Mouse (Mus musculus): ENCODE results near the gene Wnt10a. TPM values are rescaled to one million over a fixed set of nuclear protein-coding genes. Genes with fewer than 3 reads are reported as not detected.

The Wnt10a gene
- polyA plus RNA-seq, 1 experiment from 2014 or later: 0.35 TPM

DNA sequence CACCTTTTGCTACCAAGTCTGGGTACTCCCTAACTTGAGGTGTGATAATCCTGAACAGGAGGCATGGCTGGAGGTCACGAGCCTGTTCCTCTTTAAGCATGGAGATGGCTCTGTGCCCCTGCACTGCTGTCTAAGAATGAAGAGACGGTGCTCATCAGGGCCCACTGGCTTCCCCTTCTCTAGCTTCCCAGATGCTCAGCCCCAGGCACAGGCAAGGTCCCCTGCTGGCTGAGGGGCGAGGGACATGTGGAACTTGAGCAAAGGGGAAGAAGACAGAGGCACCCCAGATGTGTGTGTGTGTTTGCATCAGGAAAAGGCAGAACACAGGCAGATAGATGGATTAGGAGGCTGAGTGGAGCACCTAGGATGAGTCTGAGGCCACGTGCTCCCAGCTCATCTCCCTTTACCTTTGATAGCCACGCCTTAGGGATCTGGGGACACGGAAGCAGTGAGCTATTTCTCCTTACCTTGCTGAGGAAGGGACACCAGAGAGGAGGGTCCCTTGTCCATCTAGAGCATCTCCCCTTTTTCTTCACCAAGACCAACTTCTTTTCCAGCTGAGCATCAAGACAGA lies 2.6 kb upstream of the Wnt10a start:
- no peak overlapping the region for H3K27ac ChIP-seq
- H3K4me1 ChIP-seq (replicated peaks): peaks cover 39% of the 10 kb centered on the region
- H3K9me3 ChIP-seq: no peaks in the 10 kb centered on the region
- peaks cover 97% of the 10 kb centered on the region for H3K27me3 ChIP-seq
- no peak overlapping the region for H3K4me2 ChIP-seq (replicated peaks)
- H3K4me3 ChIP-seq (replicated peaks): no peak overlapping the region
- WGBS: 19% methylated on average over 6 of the region's 6 CpGs
- no peaks in the 10 kb centered on the region for H3K36me3 ChIP-seq
- no peak for ATAC-seq
- H3K9ac ChIP-seq (replicated peaks): no peak overlapping the region

DNA sequence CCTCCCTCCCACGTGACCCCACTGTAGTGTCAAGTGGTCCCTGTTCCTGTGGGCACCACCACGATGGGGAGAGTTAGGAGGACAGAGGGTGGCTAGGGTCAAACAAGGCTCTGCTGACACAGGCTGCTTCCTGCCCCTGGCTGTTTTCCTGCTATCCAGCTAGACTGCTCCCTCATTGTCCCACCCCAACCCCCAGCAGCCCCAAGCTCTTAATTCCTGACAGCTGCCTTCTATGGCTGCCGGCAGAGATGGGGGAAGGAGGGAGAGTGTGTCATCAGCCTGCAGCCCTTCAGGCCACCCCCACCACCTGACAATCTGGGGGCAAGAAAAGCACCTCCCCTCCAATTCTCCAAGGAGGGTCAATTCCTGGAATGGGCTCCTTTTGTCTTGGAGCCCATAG lies 1.2 kb upstream of the Wnt10a start:
- H3K36me3 ChIP-seq: no peaks in the 10 kb centered on the region
- no peak overlapping the region for H3K9ac ChIP-seq (replicated peaks)
- ATAC-seq: no peak
- no peak overlapping the region for H3K4me3 ChIP-seq (replicated peaks)
- WGBS: 3% methylated on average over 3 of the region's 3 CpGs
- no peak overlapping the region for H3K4me2 ChIP-seq (replicated peaks)
- H3K4me1 ChIP-seq (replicated peaks): peaks cover 44% of the 10 kb centered on the region
- no peak overlapping the region for H3K27ac ChIP-seq
- no peaks in the 10 kb centered on the region for H3K9me3 ChIP-seq
- peaks cover 97% of the 10 kb centered on the region for H3K27me3 ChIP-seq

- Histone ChIP-seq H3K36me3 (no peaks in the 10 kb centered on the region), H3K9me3 (no peaks in the 10 kb centered on the region), H3K9ac (replicated peaks) (no peak overlapping the region), H3K4me2 (replicated peaks) (no peak overlapping the region), H3K4me3 (replicated peaks) (no peak overlapping the region), H3K4me1 (replicated peaks) (peaks cover 71% of the 10 kb centered on the region), H3K27me3 (peaks cover 91% of the 10 kb centered on the region), H3K27ac (no peak overlapping the region)
- WGBS: 10% methylated on average over 19 of the region's 19 CpGs
- no peak for ATAC-seq
Observed at GRCm38 (mm10) chr1:74792831-74793660, 1.7 kb downstream of the Wnt10a start.

DNA sequence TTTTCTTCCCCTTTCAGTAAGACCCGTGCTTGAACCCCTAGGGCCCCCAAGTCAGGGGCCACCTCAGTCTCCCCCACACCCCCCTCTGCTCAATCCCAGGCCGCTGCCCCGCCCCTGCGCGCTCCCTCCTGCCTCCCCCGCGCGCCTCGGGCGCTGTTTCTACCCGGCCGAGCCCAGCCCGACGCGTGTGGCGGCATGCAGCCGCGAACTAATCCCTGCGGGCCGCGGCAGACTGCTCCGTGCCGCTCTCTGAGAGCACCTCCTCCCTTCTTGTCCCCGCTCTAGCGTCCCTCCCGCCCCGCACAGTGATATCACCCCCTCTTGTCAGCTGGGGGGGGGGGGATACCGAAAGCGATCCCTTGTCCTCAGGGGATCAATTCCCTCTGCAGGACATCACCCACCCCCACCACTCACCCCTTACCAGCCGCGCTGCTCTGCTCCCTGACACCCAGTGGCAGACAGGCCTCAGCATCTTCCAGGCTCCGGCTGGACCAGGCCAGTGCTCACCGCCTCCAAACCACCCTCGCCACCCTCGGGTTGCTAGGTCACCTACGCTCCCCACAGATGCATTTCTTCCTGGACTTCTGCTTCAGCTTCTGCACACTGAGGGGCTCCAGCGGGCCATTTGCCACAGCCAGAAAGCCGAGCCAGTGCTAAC lies 3.3 kb downstream of the Wnt10a start:
- H3K4me2 ChIP-seq (replicated peaks): peak overlapping the region; percentile 54
- H3K4me1 ChIP-seq (replicated peaks): peaks cover 72% of the 10 kb centered on the region
- H3K27ac ChIP-seq: no peak overlapping the region
- H3K27me3 ChIP-seq: peaks cover 90% of the 10 kb centered on the region
- H3K36me3 ChIP-seq: no peaks in the 10 kb centered on the region
- H3K4me3 ChIP-seq (replicated peaks): peak overlapping the region; percentile 25
- H3K9ac ChIP-seq (replicated peaks): peak overlapping the region; percentile 36; the same call in 1 of the 2 replicates
- under 1% methylated on average over 35 of the region's 38 CpGs for WGBS
- ATAC-seq: peak; percentile 29; the same call in 1 of the 2 replicates
- no peaks in the 10 kb centered on the region for H3K9me3 ChIP-seq

DNA sequence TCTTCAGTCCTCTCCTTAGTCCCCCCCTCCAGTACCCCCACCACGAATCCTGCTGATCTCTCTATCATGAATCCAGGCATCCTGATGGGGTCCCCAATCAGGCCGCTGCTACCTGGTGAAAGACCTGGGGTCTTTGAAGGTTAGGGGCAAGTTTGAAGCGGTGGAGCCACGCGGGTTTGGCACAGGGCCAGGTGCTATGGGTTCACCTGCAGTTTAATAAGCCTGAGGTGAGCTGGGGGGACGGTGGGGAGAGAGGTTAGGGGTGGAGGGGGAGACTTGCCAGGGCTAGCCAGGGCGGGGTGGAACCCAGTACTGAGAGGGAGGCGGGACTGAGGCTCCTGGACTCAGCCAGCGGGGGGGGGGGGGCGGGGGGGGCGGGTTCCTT lies 3.8 kb downstream of the Wnt10a start:
- no peak for ATAC-seq
- Histone ChIP-seq H3K9me3 (no peaks in the 10 kb centered on the region), H3K27ac (no peak overlapping the region), H3K4me2 (replicated peaks) (peak overlapping the region; percentile 54), H3K36me3 (no peaks in the 10 kb centered on the region), H3K9ac (replicated peaks) (no peak overlapping the region), H3K27me3 (peaks cover 90% of the 10 kb centered on the region), H3K4me1 (replicated peaks) (peaks cover 68% of the 10 kb centered on the region), H3K4me3 (replicated peaks) (peak overlapping the region; percentile 25; the same call in 1 of the 2 replicates)
- WGBS: 3% methylated on average over 9 of the region's 11 CpGs

GRCm38 (mm10) chr1:74797459-74797858 lies 6.1 kb downstream of the Wnt10a start:
- WGBS: 5% methylated on average over 5 of the region's 5 CpGs
- no peak overlapping the region for H3K4me3 ChIP-seq (replicated peaks)
- no peaks in the 10 kb centered on the region for H3K36me3 ChIP-seq
- H3K27me3 ChIP-seq: peaks cover 89% of the 10 kb centered on the region
- no peak overlapping the region for H3K9ac ChIP-seq (replicated peaks)
- ATAC-seq: peak; percentile 74
- H3K4me1 ChIP-seq (replicated peaks): peaks cover 61% of the 10 kb centered on the region
- H3K4me2 ChIP-seq (replicated peaks): no peak overlapping the region
- H3K27ac ChIP-seq: no peak overlapping the region
- no peaks in the 10 kb centered on the region for H3K9me3 ChIP-seq

GRCm38 (mm10) chr1:74800424-74800888 lies 9.1 kb downstream of the Wnt10a start:
- under 1% methylated on average over 29 of the region's 29 CpGs for WGBS
- H3K36me3 ChIP-seq: no peaks in the 10 kb centered on the region
- no peak for ATAC-seq
- no peaks in the 10 kb centered on the region for H3K9me3 ChIP-seq
- H3K27me3 ChIP-seq: peaks cover 89% of the 10 kb centered on the region
- peaks cover 62% of the 10 kb centered on the region for H3K4me1 ChIP-seq (replicated peaks)
- H3K27ac ChIP-seq: no peak overlapping the region
- no peak overlapping the region; the same call in 1 of the 2 replicates for H3K9ac ChIP-seq (replicated peaks)
- peak overlapping the region; percentile 42 for H3K4me2 ChIP-seq (replicated peaks)
- H3K4me3 ChIP-seq (replicated peaks): peak overlapping the region; percentile 13

DNA sequence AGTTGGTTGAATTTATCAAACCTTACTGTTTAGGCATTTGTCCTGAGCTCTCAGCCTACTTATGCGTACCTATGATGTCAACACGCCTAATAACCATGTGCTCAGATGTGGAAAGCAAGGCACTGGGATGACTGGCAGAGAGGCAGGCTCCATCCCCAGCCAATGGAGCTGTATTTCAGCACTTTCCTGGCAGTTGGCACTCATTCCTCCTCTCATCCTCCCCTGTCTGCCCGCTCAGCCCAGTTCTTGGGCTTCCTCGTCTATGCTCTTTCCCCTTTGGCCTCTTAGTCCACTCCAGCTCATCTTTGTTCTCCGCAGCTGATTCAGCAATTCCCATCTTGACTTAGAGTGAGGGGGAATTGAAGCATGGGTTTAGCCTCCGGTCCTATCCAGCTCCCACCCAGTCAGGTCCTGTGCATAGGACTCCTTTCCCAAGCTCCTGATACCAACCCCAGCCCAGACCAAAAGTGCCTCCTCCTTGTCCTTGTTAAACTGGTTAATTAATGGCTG lies 10.4 kb downstream of the Wnt10a start:
- H3K27ac ChIP-seq: no peak overlapping the region
- peaks cover 64% of the 10 kb centered on the region for H3K4me1 ChIP-seq (replicated peaks)
- H3K9ac ChIP-seq (replicated peaks): no peak overlapping the region
- H3K27me3 ChIP-seq: peaks cover 91% of the 10 kb centered on the region
- H3K9me3 ChIP-seq: no peaks in the 10 kb centered on the region
- no peak overlapping the region for H3K4me2 ChIP-seq (replicated peaks)
- ATAC-seq: no peak
- 15% methylated on average over 6 of the region's 6 CpGs for WGBS
- no peak overlapping the region for H3K4me3 ChIP-seq (replicated peaks)
- no peaks in the 10 kb centered on the region for H3K36me3 ChIP-seq

GRCm38 (mm10) chr1:74802795-74803656 lies 11.7 kb downstream of the Wnt10a start:
- Histone ChIP-seq H3K36me3 (no peaks in the 10 kb centered on the region), H3K4me2 (replicated peaks) (peak overlapping the region; percentile 81), H3K27me3 (peaks cover 95% of the 10 kb centered on the region), H3K27ac (peak overlapping the region; percentile 27; the same call in 1 of the 2 replicates), H3K4me3 (replicated peaks) (peak overlapping the region; percentile 46), H3K9me3 (no peaks in the 10 kb centered on the region), H3K4me1 (replicated peaks) (peaks cover 64% of the 10 kb centered on the region), H3K9ac (replicated peaks) (peak overlapping the region; percentile 57)
- WGBS: under 1% methylated on average over 57 of the region's 57 CpGs
- ATAC-seq: peak; percentile 53

GRCm38 (mm10) chr1:74804211-74804870 lies 13.0 kb downstream of the Wnt10a start:
- no peak overlapping the region for H3K27ac ChIP-seq
- H3K4me2 ChIP-seq (replicated peaks): no peak overlapping the region
- peaks cover 65% of the 10 kb centered on the region for H3K4me1 ChIP-seq (replicated peaks)
- H3K36me3 ChIP-seq: no peaks in the 10 kb centered on the region
- H3K4me3 ChIP-seq (replicated peaks): no peak overlapping the region
- WGBS: 10% methylated on average over 10 of the region's 10 CpGs
- peaks cover 90% of the 10 kb centered on the region for H3K27me3 ChIP-seq
- no peak overlapping the region for H3K9ac ChIP-seq (replicated peaks)
- ATAC-seq: no peak
- H3K9me3 ChIP-seq: no peaks in the 10 kb centered on the region

- peaks cover 63% of the 10 kb centered on the region for H3K4me1 ChIP-seq (replicated peaks)
- H3K9me3 ChIP-seq: no peaks in the 10 kb centered on the region
- no peak overlapping the region for H3K9ac ChIP-seq (replicated peaks)
- no peaks in the 10 kb centered on the region for H3K36me3 ChIP-seq
- H3K4me2 ChIP-seq (replicated peaks): no peak overlapping the region
- 23% methylated on average over 4 of the region's 4 CpGs for whole genome bisulfite sequencing
- no peak overlapping the region for H3K27ac ChIP-seq
- no peak overlapping the region for H3K4me3 ChIP-seq (replicated peaks)
- no peak for ATAC-seq
- H3K27me3 ChIP-seq: peaks cover 83% of the 10 kb centered on the region
Observed at GRCm38 (mm10) chr1:74805340-74805835, 14.1 kb downstream of the Wnt10a start.

Measured in midbrain, embryonic 13.5 days (tissue).